Mouse (Mus musculus): ENCODE results near the gene 1700123O20Rik.

Gene 1700123O20Rik

DNA sequence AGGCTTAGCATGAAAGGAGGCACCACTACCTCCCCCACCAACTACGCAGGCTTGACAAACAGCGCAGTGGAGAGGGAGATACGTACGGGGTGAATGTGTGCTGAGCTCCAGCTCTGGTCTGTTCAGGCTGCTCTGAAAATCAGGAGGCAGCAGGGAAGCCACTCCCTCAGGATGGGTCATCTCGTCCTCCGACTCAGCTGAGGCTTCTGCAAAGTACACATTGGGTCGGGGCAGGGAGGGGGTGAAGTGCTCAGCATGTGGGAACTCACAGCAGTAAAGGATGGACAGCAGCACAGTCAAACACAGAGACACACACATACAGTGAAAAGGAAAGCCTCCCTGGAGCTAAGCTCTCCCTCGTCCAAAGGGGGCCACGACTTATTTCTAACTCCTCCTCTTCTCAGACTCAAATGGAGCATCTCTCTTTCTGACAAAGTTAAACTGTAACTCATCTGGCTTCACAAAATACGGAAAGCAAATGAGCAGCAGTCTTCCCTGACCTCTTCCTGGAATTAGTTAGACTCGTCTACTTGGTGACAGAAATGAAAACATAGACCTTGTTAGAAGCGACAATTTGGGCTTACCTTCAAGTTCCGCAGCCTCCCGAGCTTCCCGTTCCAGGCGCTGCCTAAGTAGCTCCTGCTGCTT lies 7.2 kb upstream of the 1700123O20Rik start:
- DNase-seq (ENCODE audit: extremely low spot score) = no peak

DNA sequence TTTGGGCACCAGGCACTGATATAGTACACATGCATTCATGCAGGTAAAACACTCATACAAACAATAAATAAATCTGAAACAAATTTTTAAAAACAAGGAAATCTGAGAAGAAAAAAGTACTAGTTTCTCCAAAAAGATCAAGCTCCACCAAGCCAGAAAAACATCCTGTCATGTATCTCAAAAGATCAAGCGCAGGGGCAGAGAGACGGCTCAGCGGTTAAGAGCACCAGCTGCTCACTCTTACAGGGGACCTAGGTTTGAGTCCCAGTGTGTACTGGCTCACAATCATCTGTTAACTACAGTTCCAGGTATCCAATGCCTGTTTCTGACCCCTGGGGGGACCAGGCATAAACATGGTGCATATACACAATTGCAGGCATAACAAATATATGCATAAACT lies 3.6 kb upstream of the 1700123O20Rik start:
- no peak for DNase-seq (ENCODE audit: extremely low spot score)

- DNase-seq (ENCODE audit: extremely low spot score) = no peak
These were observed 545 bp upstream of the 1700123O20Rik start for GRCm38 (mm10) chr14:54685471-54685870.

- DNase-seq (ENCODE audit: extremely low spot score) = peak; percentile 99
These were observed 617 bp downstream of the 1700123O20Rik start, which contains the start of gene Acin1 for GRCm38 (mm10) chr14:54686522-54687143. Gene Acin1, minus strand, starts transcription at chr14:54686931.

- no peak for DNase-seq (ENCODE audit: extremely low spot score)
These were observed 1.2 kb downstream of the 1700123O20Rik start for GRCm38 (mm10) chr14:54687251-54687650.

DNA sequence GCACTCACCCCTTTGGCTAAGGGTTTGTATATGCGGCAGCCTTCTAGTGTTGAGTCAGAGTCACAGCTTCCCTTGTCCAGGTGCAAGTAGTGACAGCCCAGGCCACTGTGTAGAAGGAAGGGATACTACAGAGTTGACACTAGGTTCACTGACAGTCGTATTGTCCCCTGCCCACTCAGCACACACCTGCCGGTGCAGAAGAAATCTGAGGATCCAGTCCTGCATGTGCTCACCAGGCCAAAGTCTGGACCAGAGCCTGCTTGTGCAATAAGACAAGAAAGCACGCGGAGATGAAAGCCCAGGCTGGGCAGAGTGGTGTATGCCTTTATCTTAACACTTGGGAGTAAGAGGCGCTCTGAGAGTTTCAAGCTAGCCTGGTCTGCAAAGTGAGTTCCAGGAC lies 9.0 kb downstream of the 1700123O20Rik start:
- DNase-seq (ENCODE audit: extremely low spot score) = no peak

DNA sequence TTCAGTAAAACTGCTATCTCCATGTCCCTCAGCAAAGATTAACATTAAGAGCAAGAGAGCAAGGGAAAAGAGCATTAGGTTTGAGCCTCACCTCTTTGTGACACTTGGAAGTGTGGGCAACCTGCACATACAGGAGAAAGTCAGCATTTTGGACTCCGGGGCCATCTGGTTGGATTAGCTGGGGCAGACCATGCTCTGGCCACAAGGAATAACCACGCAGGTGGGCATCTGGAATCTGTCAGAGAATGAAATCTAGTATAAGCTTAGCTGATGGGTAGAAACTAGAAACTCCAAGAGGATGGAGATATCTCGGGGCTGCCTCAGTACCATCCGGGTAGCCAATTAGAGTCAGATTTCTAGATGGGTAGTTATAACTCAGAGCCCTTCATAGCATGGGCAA lies 10.7 kb downstream of the 1700123O20Rik start:
- no peak for DNase-seq (ENCODE audit: extremely low spot score)

GRCm38 (mm10) chr14:54698733-54699132 lies 12.7 kb downstream of the 1700123O20Rik start, which contains the start of gene Gm29776:
Gene Gm29776, minus strand, starts transcription at chr14:54698833.
- no peak for DNase-seq (ENCODE audit: extremely low spot score)

GRCm38 (mm10) chr14:54699586-54699985 lies 13.6 kb downstream of the 1700123O20Rik start:
- no peak for DNase-seq (ENCODE audit: extremely low spot score)

DNA sequence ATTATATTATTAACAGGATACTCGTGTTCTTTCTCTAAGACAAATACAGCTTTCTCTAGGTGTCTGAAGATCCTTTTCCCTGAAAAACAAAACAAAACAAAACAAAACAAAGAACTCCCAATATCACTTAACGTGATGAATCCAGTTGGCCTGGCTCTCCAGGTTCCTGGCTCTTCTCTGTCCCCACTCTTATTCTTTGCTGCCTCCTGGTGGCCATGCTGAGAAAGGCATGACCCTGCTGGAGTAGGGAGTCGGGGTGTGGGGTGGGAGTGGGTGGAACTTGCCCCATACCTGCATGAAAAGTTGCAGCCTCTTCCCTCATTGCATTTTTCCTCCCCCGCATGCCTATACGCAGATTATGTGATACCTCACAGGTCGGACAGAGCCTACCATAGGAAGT lies 15.3 kb downstream of the 1700123O20Rik start:
- DNase-seq (ENCODE audit: extremely low spot score) = peak; percentile 84

DNA sequence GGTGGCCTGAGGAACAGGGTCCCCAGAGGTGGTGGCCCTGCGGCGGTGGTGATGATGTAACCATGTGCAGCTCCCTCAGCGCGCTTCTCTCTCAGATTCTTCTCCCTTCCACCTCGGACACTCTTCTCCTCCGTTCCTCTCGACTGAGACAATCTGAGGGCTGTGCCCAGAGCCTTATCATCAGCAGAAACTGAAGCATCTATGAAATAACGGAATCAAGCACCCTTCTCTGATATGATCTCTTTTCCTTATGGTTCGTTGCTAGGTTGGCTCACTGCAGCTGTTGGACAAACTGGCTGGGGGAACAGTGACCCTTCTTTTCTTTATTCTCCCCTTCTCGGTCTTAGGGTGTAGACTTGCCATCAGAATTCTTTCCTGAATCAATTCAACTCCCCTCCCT lies 17.2 kb downstream of the 1700123O20Rik start:
- no peak for DNase-seq (ENCODE audit: extremely low spot score)

DNA sequence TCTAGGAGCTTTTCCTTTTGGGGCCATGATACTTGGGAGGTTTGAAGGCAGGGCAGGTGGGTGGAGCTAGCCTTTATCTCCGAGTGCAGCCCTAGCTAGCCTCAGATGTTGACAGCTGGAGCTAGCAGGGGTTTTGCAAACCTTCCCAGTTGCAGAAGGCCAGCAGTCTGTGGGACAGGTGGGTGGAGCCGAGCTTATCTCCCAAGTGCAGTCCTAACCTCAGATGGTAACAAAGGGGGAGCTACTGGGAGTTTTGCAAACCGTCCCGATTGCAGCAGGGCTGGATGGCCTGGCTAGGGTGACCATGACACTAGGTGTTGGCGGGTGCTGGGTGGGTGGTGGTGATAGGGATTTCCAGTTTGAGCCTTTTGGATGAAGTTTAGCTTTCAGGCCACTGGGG lies 19.8 kb downstream of the 1700123O20Rik start:
- DNase-seq (ENCODE audit: extremely low spot score) = no peak

- DNase-seq (ENCODE audit: extremely low spot score) = peak; percentile 4
These were observed 20.7 kb downstream of the 1700123O20Rik start for GRCm38 (mm10) chr14:54706589-54707320.

GRCm38 (mm10) chr14:54709054-54709453 lies 23.0 kb downstream of the 1700123O20Rik start:
- no peak for DNase-seq (ENCODE audit: extremely low spot score)

DNA sequence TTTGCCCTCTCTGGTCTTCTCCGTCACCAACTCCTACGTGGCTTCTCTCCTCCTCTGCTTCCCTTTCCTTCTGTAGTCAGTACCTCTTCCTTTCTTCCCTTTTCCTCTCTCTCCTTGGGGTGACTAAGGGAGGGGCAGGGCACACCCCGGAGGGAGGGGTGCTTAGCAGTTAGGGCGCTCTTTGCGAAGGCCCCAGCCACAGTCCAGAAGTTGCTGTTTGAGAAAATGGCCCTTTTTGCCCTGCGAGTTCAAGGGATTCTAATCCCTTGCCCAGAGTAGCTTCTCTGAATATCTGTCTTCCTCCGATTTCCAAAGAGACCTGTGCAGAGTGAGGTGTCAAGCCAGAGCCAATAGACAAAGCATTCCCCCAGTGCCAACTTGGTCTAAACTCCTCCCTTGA lies 26.1 kb downstream of the 1700123O20Rik start, which contains the start of gene Cebpe:
TSS of gene Cebpe (minus strand) at position 101 of the 400 bp plus-strand sequence.
- DNase-seq (ENCODE audit: extremely low spot score) = no peak

GRCm38 (mm10) chr14:54712861-54713260 lies 26.8 kb downstream of the 1700123O20Rik start:
- DNase-seq (ENCODE audit: extremely low spot score) = no peak

DNA sequence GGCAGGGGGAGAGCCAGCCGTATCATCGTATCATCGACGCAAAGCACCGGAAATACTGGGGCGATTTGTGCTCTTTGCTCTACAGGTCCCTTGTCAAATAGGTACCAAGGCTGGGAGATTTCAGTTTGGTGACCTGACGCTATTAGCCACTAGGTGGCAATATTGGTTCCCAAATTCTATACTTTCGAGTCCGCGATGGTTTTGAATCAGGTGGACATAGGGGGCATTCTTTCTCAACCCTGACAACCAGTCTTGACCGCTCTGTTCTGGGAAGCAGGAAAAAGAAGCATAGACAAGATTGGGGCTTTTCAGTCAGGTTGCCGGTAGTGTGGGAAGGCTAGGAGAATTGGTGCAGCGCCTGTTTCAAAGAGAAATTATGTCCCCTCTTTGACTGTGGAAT lies 28.1 kb downstream of the 1700123O20Rik start:
- DNase-seq (ENCODE audit: extremely low spot score) = peak; percentile 82

DNA sequence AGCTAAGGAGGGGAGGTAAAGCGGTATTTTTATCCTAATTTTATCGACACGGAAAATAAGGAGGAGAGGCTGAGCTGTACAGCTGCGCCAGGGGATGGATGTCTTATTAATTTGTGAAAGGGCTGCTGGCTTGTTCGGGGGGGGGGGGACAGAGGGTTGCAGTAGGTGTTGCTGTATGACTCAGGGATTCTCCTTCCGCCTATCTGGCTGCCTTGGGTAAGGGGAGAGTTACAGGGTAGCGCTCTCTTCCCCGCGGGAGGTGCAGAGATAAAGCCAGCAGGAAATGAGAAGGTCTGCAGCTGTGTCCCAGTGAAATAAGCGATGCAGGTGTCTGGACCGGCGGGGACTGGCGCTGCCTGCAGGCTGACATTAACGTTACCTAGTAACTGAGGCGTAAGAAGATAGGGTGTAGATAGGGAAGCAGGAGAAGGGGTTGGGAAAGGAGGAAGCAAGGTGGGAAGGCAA lies 28.6 kb downstream of the 1700123O20Rik start:
- no peak for DNase-seq (ENCODE audit: extremely low spot score)

- no peak for DNase-seq (ENCODE audit: extremely low spot score)
These were observed 29.4 kb downstream of the 1700123O20Rik start for GRCm38 (mm10) chr14:54715402-54715801.

- DNase-seq (ENCODE audit: extremely low spot score) = no peak
These were observed 34.0 kb downstream of the 1700123O20Rik start for GRCm38 (mm10) chr14:54720041-54720440.

- DNase-seq (ENCODE audit: extremely low spot score) = no peak
These were observed 34.8 kb downstream of the 1700123O20Rik start for GRCm38 (mm10) chr14:54720654-54721350.

GRCm38 (mm10) chr14:54721711-54722110 lies 35.7 kb downstream of the 1700123O20Rik start:
- DNase-seq (ENCODE audit: extremely low spot score) = no peak
